Mouse (Mus musculus) neural tube, embryonic 12.5 days (tissue): ENCODE measurements around the gene Psmg3. TPM values are rescaled to one million over a fixed set of nuclear protein-coding genes. Genes with fewer than 3 reads are reported as not detected.

ENCODE experiments used
- ATAC-seq: fragments of 200-750 bp; cut with Nextera tagmentation; 2 replicates; pipeline ENCODE4 v1.8.0; 2017; ENCODE audit warnings: low read depth, mild to moderate bottlenecking, moderate TSS enrichment, moderate library complexity; ENCODE audit not compliant: low FRiP score
- H3K27ac ChIP-seq: fragments of 300-500 bp; sonication (generic); 2 replicates; pipeline ENCODE4 v1.5.1; 2016
- H3K27me3 ChIP-seq: fragments of 300-500 bp; sonication (generic); replicated peaks from 2 replicates; pipeline ENCODE4 v1.6.1; 2016; ENCODE audit warnings: mild to moderate bottlenecking
- H3K36me3 ChIP-seq: fragments of 300-500 bp; sonication (generic); 2 replicates; pipeline ENCODE4 v1.6.1; 2016; ENCODE audit warnings: mild to moderate bottlenecking
- H3K4me1 ChIP-seq: fragments of 300-500 bp; sonication (generic); 2 replicates; pipeline ENCODE4 v1.6.1; 2016
- H3K4me2 ChIP-seq: fragments of 300-500 bp; sonication (generic); replicated peaks from 2 replicates; pipeline ENCODE4 v1.6.1; 2016; ENCODE audit warnings: mild to moderate bottlenecking
- H3K4me3 ChIP-seq: fragments of 300-500 bp; sonication (generic); 2 replicates; pipeline ENCODE4 v1.5.1; 2016
- H3K9ac ChIP-seq: fragments of 300-500 bp; sonication (generic); 2 replicates; pipeline ENCODE4 v1.6.1; 2016; ENCODE audit warnings: mild to moderate bottlenecking
- H3K9me3 ChIP-seq: fragments of 300-500 bp; sonication (generic); 2 replicates; pipeline ENCODE4 v1.6.1; 2016; ENCODE audit warnings: mild to moderate bottlenecking
- WGBS: fragments of 180-500 bp; shearing (Covaris S2); methylation state at CpG from one replicate; pipeline ENCODE4 v1.1.7; 2016; 5-methylcytosine and 5-hydroxymethylcytosine counted together
- polyA plus RNA-seq: library from polyadenylated mRNA; unstranded; fragments of >200 nt; fragmentation: Nextera tagmentation; extraction: Ambion mirVana; gene quantifications from 2 replicates; pipeline ENCODE4 v1.2.1, GENCODE M21; 2016

The Psmg3 gene
- polyA plus RNA-seq, 1 experiment from 2014 or later = 70.2 TPM

DNA sequence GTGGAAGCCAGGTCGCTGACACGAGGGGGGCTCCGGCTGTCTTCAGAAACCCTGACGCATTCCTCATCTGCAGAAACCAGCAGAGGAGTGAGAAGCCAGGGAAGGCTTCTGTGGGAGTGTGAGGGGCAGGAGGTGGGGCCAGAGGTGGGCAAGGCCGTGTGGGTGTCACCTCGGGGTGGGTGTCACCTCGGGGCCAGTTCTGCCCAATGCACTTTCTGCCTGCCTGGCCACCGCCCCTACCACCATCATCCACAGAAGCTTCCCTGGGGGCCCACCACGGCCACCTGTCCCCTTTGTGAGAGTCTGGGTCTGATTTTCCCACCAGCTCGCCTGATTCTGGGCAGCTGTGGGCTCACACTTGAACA, 13.6 kb downstream of the Psmg3 start:
- no peak overlapping the region for H3K4me2 ChIP-seq
- H3K27ac ChIP-seq = no peak overlapping the region
- H3K36me3 ChIP-seq = no peaks in the 10 kb centered on the region
- no peak for ATAC-seq
- no peak overlapping the region for H3K9ac ChIP-seq
- H3K4me1 ChIP-seq = peaks cover 4% of the 10 kb centered on the region
- H3K4me3 ChIP-seq = no peak overlapping the region
- H3K27me3 ChIP-seq = peaks cover 32% of the 10 kb centered on the region
- no peaks in the 10 kb centered on the region for H3K9me3 ChIP-seq
- WGBS = 46% methylated on average over 10 of the region's 10 CpGs

DNA sequence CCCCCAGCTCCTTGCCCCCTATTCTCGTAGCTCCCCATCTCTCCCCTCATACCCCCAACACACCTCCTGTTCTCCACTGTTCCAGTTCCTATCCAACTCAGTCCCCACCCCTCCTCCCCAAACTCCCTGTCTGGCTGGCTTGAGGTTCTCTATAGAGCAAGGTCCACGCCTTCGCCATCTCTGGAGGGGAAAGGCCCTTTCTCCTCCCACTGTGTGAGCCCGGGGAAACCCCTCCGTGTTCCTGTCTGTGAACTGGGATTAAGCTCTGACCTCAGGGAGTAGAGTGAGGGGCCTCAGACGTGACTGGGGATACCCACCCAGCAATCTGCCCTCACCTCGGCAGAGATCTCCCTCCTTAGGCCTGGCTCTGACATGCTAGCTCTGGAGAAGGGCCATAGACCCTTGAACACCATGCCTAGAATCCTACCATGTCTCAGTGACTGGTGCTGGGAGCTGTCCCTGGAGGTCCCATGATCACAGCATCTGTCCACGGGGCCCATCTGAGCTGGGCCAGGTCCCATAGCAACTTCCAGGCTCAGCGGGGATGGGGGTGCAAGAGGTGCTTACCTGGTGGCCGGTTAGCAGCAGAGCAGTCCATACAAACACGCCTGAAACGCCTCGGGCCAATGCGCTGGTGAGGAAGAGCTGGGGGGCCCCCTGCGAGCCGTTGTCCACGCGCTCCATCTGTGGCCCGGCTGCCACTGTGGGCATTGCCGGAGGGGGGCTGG, 14.1 kb downstream of the Psmg3 start:
- Histone ChIP-seq H3K4me3 (no peak overlapping the region), H3K36me3 (no peaks in the 10 kb centered on the region), H3K9me3 (no peaks in the 10 kb centered on the region), H3K4me1 (peaks cover 4% of the 10 kb centered on the region), H3K9ac (no peak overlapping the region), H3K27me3 (peaks cover 32% of the 10 kb centered on the region), H3K27ac (no peak overlapping the region), H3K4me2 (no peak overlapping the region)
- ATAC-seq = no peak
- WGBS = 74% methylated on average over 20 of the region's 20 CpGs

DNA sequence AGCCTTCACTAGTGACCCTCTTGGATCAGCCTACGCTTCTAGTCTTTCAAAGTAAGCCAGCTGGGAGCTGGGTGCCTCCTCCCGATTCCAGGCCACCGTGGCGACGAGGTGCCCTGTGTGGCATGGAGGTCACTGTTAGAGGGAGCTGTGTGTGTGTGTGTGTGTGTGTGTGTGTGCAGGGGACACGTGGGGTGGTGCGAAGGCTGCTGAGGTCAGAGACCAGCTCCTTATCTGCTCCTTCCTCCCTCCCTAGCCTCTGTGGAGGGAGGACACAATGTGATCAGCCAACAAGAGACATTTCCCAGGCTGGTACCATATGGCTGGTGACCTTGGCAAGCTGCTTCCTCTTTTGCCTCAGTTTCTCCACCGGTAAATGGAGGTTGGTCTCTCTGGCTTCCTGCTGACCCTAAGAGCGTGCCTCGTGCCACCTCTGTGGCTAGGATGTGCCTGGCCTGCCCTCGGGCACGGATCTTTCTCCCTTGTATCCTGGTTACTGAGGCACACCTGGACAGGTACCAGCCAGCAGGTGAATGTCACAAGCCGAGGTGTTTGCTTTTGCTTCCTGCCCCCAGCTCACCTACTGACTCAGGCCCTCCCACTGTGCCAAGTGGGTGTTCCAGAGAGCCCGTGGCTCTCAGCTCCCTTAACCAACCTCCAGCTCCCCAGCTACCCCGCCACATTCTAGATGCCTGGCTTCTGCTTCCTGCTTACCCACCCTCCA, 14.8 kb downstream of the Psmg3 start:
- ATAC-seq = no peak
- H3K4me1 ChIP-seq = peaks cover 4% of the 10 kb centered on the region
- peaks cover 32% of the 10 kb centered on the region for H3K27me3 ChIP-seq
- no peak overlapping the region for H3K4me3 ChIP-seq
- WGBS = 80% methylated on average over 15 of the region's 15 CpGs
- no peak overlapping the region for H3K4me2 ChIP-seq
- no peak overlapping the region for H3K9ac ChIP-seq
- no peak overlapping the region for H3K27ac ChIP-seq
- H3K9me3 ChIP-seq = no peaks in the 10 kb centered on the region
- no peaks in the 10 kb centered on the region for H3K36me3 ChIP-seq

DNA sequence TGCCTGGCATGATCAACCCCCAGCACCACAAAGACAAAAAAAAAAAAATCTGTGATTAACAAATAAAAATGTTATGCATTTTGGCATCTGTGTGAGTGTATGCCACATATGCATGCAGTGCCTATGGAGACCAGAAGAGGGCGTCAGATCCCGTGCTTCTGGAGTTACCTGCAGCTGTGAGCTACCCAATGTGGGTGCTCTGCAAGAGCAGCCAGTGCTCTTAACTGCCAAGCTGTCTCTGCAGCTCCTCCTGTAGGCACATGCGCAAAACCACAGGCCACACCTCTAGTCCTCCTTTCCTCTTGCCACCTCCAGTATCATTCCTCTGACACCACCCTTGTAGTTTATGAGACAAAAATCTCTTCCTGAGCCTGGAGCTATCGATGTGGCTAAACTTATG, 17.3 kb downstream of the Psmg3 start:
- Histone ChIP-seq H3K4me2 (no peak overlapping the region), H3K4me3 (no peak overlapping the region), H3K27me3 (peaks cover 19% of the 10 kb centered on the region), H3K9me3 (no peaks in the 10 kb centered on the region), H3K9ac (no peak overlapping the region), H3K27ac (no peak overlapping the region), H3K4me1 (peaks cover 4% of the 10 kb centered on the region), H3K36me3 (no peaks in the 10 kb centered on the region)
- WGBS = 56% methylated on average over 4 of the region's 4 CpGs
- no peak for ATAC-seq

DNA sequence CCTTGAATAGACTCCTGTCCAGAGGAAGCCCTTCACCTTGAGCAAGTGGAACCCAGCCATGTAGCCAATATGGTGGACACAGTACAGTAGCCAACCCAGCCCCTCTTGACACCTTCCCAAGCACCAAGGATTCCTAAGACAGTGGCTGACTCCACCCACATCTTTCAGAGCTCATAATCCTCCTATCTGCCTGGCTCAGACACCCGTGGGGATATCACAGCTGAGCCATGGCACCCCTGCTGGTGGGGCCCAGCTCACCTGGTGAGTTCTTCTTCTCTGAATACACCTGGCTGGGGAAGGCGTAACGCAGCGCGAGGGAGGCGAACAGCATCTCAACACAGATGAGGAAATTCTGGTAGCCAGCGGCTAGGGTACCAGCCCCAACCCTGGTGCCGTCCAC, 20.8 kb downstream of the Psmg3 start:
- H3K27ac ChIP-seq = no peak overlapping the region
- H3K9ac ChIP-seq = no peak overlapping the region
- no peak overlapping the region for H3K4me2 ChIP-seq
- no peak for ATAC-seq
- peaks cover 14% of the 10 kb centered on the region for H3K4me1 ChIP-seq
- peaks cover 10% of the 10 kb centered on the region for H3K36me3 ChIP-seq
- 91% methylated on average over 8 of the region's 8 CpGs for WGBS
- H3K9me3 ChIP-seq = no peaks in the 10 kb centered on the region
- H3K27me3 ChIP-seq = no peaks in the 10 kb centered on the region
- H3K4me3 ChIP-seq = no peak overlapping the region

DNA sequence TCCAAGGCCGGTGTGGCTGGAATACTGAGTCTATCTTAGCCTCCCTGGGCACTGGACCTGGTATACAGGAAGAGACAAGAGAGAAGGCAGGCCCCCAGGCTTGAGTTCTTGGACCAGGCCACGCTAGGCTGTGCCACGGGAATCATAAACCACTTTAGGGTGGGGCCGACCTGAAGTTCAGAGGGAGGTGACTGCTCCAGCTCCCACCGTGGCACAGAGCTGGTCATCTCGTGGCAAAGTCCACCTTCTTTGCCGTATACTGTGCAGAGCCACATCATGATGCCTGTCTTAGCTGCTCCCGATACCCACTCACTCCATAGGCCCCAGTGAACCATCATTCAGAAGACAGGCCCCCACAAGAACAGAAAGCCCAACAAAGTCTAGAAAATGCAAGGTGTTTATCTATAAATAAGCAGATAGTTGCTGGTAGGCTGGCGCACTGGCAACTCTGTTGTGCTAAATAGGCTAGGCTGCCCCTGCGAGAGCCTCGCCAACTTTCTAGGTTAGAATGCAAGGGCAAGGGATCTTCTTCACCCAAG, 22.0 kb downstream of the Psmg3 start:
- no peaks in the 10 kb centered on the region for H3K9me3 ChIP-seq

DNA sequence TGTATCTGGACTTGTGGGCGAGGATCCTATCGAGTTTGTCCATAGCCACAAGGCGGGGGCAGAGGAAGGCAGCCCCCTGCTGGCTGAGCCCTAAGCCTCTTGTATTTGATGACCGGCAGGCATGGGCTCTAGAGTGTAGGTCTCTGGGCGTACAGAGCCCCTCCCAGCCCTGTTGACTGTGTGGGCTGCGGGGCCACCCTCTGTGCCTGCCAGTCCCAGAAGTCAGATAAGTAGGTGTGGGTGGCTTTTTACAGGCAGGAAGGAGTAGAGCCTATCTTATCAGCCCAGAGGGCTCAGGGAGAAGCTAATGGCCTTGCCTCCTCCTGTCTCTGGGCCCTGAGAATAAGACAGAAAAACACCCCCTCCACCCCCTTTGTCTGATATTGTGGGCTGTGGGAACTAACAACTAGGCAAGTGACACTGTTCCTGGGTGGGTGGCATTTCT, 22.6 kb downstream of the Psmg3 start:
- peaks cover 19% of the 10 kb centered on the region for H3K4me1 ChIP-seq
- no peaks in the 10 kb centered on the region for H3K9me3 ChIP-seq
- peaks cover 27% of the 10 kb centered on the region for H3K36me3 ChIP-seq
- no peak overlapping the region for H3K9ac ChIP-seq
- H3K27ac ChIP-seq = no peak overlapping the region
- H3K4me3 ChIP-seq = no peak overlapping the region
- H3K27me3 ChIP-seq = no peaks in the 10 kb centered on the region; the same call in 1 of the 2 replicates
- ATAC-seq = no peak
- WGBS = 10% methylated on average over 6 of the region's 6 CpGs
- peak overlapping the region; percentile 43 for H3K4me2 ChIP-seq

More for the DNA sequence above, 22.0 kb downstream of the Psmg3 start:
- H3K4me2 ChIP-seq = 0 out of 2 replicates have a peak overlapping the region, but pooled peaks have one; percentile 43
- no peaks in the 10 kb centered on the region for H3K27me3 ChIP-seq
- H3K36me3 ChIP-seq = peaks cover 22% of the 10 kb centered on the region
- no peak overlapping the region for H3K4me3 ChIP-seq
- ATAC-seq = no peak
- H3K4me1 ChIP-seq = peaks cover 14% of the 10 kb centered on the region
- no peak overlapping the region for H3K9ac ChIP-seq
- 90% methylated on average over 11 of the region's 11 CpGs for WGBS
- no peak overlapping the region for H3K27ac ChIP-seq

DNA sequence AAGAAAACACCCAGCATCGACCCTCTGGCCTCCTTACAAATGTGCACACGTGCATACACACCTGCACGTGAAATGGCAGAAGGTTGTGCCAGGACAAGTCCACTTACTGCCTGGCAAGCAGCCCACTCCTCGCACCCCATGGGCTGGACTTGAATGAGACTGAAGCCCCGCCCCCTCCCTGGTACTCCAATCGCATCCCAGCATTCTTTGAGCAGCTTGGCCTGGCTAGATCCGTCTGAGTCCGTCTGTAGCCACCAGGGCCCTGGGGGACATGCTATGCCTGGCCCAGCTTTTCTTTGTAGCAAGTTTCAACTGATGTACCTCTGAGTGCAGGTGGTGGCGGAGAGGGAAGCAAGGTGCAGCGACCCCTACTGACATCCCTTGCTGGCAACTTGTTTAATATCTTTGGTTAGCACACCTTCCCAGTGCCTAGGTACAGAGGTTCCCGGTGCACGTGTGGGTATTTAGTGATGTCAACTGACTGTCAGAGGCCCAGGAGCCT, 23.0 kb downstream of the Psmg3 start:
- peaks cover 28% of the 10 kb centered on the region for H3K36me3 ChIP-seq
- peaks cover 24% of the 10 kb centered on the region for H3K4me1 ChIP-seq
- no peaks in the 10 kb centered on the region for H3K9me3 ChIP-seq
- no peak overlapping the region for H3K9ac ChIP-seq
- peak; percentile 70; the same call in 1 of the 2 replicates for ATAC-seq
- H3K27me3 ChIP-seq = no peaks in the 10 kb centered on the region; the same call in 1 of the 2 replicates
- no peak overlapping the region for H3K4me3 ChIP-seq
- H3K27ac ChIP-seq = no peak overlapping the region
- peak overlapping the region; percentile 43 for H3K4me2 ChIP-seq
- WGBS = 9% methylated on average over 12 of the region's 12 CpGs

DNA sequence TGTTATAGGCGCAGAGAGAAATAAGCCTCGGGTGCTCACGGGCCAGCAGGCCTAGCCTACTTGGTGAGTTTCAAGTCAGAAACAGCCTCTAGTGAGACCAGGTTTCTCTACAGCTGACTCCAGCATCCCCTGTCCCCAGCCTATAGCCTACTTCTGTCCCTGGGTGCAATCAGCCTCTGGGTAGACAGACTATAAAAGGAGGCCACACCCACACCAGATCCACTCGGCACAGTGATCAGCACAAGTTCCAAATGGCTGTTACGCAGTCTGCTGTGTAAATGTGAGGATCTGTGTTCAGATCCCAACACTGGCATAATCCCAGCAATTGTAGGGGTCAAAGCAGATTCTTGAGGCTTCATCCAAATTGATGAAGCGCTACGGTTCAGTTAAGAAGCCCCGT, 23.5 kb downstream of the Psmg3 start:
- no peaks in the 10 kb centered on the region; the same call in 1 of the 2 replicates for H3K27me3 ChIP-seq
- H3K4me2 ChIP-seq = no peak overlapping the region
- no peak overlapping the region for H3K4me3 ChIP-seq
- peaks cover 28% of the 10 kb centered on the region for H3K36me3 ChIP-seq
- no peak for ATAC-seq
- 74% methylated on average over 8 of the region's 8 CpGs for WGBS
- H3K9me3 ChIP-seq = no peaks in the 10 kb centered on the region
- no peak overlapping the region for H3K27ac ChIP-seq
- H3K4me1 ChIP-seq = peaks cover 29% of the 10 kb centered on the region
- no peak overlapping the region for H3K9ac ChIP-seq

DNA sequence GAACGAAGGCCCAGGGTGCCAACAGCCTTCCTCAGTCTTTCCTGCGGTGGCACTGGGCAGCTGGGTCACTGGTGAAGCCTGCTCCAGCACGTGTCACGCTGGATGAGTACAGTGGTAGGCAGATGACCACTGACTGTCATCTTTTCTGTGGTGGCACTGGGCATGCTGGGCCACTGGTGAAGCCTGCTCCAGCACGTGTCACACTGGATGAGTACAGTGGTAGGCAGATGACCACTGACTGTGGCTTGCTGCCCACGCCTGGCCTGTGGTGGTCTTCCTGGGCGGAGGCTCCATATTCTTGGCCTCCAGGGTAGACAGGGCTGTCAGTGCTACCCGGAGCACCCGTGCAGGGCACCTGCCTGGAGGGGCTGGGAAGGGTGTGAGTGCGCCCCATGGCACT, 24.8 kb downstream of the Psmg3 start:
- Histone ChIP-seq H3K27ac (no peak overlapping the region), H3K9ac (no peak overlapping the region), H3K36me3 (peaks cover 28% of the 10 kb centered on the region), H3K4me1 (peaks cover 42% of the 10 kb centered on the region), H3K4me2 (no peak overlapping the region), H3K4me3 (no peak overlapping the region), H3K9me3 (no peaks in the 10 kb centered on the region), H3K27me3 (no peaks in the 10 kb centered on the region; the same call in 1 of the 2 replicates)
- 91% methylated on average over 10 of the region's 10 CpGs for WGBS
- ATAC-seq = no peak

DNA sequence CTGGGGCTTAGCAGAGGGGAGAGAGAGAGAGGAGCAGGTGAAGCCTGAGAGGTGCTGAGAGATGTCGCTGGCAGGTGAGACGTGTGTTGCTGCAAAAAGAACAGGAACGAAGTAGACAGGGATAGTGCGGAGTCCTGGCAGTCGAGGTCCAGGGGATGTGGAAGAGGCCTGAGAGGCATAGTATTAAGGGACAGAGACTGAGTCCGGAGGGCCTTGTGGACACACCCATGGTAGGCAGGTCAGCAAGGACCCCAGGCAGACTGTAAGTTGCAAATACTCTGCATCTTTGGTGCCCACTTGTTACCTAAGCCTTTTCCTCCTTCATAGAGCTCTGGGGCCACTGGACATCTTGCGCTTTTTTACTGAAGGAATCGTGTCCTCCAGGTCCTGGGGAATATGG, 25.5 kb downstream of the Psmg3 start:
- Histone ChIP-seq H3K4me2 (no peak overlapping the region), H3K9me3 (no peaks in the 10 kb centered on the region), H3K9ac (no peak overlapping the region), H3K27me3 (no peaks in the 10 kb centered on the region; the same call in 1 of the 2 replicates), H3K4me3 (no peak overlapping the region), H3K4me1 (peaks cover 48% of the 10 kb centered on the region), H3K27ac (no peak overlapping the region), H3K36me3 (peaks cover 28% of the 10 kb centered on the region)
- no peak for ATAC-seq
- 94% methylated on average over 8 of the region's 8 CpGs for whole genome bisulfite sequencing
